Mouse (Mus musculus) testis, adult 2 months (tissue): ENCODE results near the gene Rbms3.

Experiments used
- CTCF ChIP-seq: fragments of 200-500 bp; IDR thresholded peaks from 2 replicates; pipeline ENCODE4 v1.5.1; 2012; ENCODE audit warnings: low read depth, mild to moderate bottlenecking, inconsistent platforms, low read length, moderate library complexity; ENCODE audit not compliant: control insufficient read depth, insufficient read depth, insufficient replicate concordance
- POLR2A ChIP-seq: fragments of 200-500 bp; IDR thresholded peaks from 2 replicates; pipeline ENCODE4 v1.6.1; 2012; ENCODE audit warnings: low read depth, mild to moderate bottlenecking, inconsistent platforms, low read length, moderate library complexity; ENCODE audit not compliant: control insufficient read depth

DNA sequence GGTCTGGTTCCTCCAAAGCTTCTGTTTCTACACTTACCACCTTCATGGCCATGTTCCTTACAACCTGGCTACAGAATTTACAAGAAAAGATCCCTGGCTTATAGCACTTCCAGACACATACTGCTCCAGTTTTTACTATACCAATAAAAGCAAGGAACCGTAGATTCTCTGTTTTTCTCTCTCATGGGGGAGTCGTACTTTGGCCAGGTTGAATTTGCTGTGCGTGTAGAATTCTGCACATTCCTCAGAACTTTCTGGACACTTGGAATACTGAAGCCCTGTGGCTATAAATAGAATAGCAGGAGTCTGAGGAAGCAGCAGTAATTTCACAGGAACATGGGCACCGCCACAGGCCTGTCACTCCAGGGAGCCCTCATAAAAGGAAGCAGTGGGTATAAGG lies 766.1 kb downstream of the Rbms3 start:
- TF ChIP-seq CTCF (no peak), POLR2A (no peak)
